Mouse (Mus musculus) forebrain, embryonic 12.5 days (tissue): ENCODE data around the gene Bsnd. TPM values are rescaled to one million over a fixed set of nuclear protein-coding genes. Genes with fewer than 3 reads are reported as not detected.

Experiments used
- ATAC-seq: fragments of 200-750 bp; cut with Nextera tagmentation; 2 replicates; pipeline ENCODE4 v1.8.0; 2017; ENCODE audit warnings: moderate TSS enrichment; ENCODE audit not compliant: low FRiP score
- H3K27ac ChIP-seq: fragments of 300-500 bp; sonication (generic); 2 replicates; pipeline ENCODE4 v1.5.1; 2016; ENCODE audit warnings: mild to moderate bottlenecking
- H3K27me3 ChIP-seq: fragments of 300-500 bp; sonication (generic); 2 replicates; pipeline ENCODE4 v1.6.1; 2016; ENCODE audit warnings: mild to moderate bottlenecking
- H3K36me3 ChIP-seq: fragments of 300-500 bp; sonication (generic); replicated peaks from 2 replicates; pipeline ENCODE4 v1.6.1; 2016; ENCODE audit warnings: mild to moderate bottlenecking
- H3K4me1 ChIP-seq: fragments of 300-500 bp; sonication (generic); 2 replicates; pipeline ENCODE4 v1.6.1; 2016
- H3K4me2 ChIP-seq: fragments of 300-500 bp; sonication (generic); 2 replicates; pipeline ENCODE4 v1.6.1; 2016; ENCODE audit warnings: mild to moderate bottlenecking, moderate library complexity
- H3K4me3 ChIP-seq: fragments of 300-500 bp; sonication (generic); replicated peaks from 2 replicates; pipeline ENCODE4 v1.5.1; 2016; ENCODE audit warnings: mild to moderate bottlenecking
- H3K9ac ChIP-seq: fragments of 300-500 bp; sonication (generic); 2 replicates; pipeline ENCODE4 v1.6.1; 2016; ENCODE audit warnings: mild to moderate bottlenecking
- H3K9me3 ChIP-seq: fragments of 300-500 bp; sonication (generic); 2 replicates; pipeline ENCODE4 v1.6.1; 2016
- WGBS: fragments of 180-500 bp; shearing (Covaris S2); methylation state at CpG from one replicate; pipeline ENCODE4 v1.1.7; 2016; 5-methylcytosine and 5-hydroxymethylcytosine counted together
- polyA plus RNA-seq: library from polyadenylated mRNA; unstranded; fragments of >200 nt; fragmentation: Nextera tagmentation; extraction: Ambion mirVana; gene quantifications from 2 replicates; pipeline ENCODE4 v1.2.1, GENCODE M21; 2016

The Bsnd gene
- polyA plus RNA-seq, 1 experiment from 2014 or later = not detected

DNA sequence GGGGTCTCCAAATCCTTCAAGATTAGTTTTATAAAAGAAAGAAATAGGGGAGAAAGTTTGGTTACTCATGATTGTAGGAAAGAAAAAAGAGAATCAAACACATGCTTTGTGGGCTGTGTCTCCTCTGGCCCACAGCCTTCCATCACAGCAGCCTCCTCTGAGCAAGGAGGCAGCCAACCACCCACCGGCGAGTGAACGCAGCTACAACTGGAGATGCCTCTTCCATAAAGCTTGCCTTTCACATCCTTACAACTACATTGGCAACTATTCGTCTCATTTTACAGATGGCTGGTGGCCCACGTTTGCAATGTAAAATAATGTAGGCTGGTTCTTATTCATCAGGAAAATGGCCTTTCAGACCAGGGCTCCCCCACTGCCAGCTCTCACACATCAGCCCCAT, 54.9 kb downstream of the Bsnd start:
- no peaks in the 10 kb centered on the region for H3K9me3 ChIP-seq
- H3K4me1 ChIP-seq = no peaks in the 10 kb centered on the region
- H3K27ac ChIP-seq = no peak overlapping the region
- H3K4me2 ChIP-seq = no peak overlapping the region
- WGBS = 95% methylated on average over 5 of the region's 5 CpGs
- H3K36me3 ChIP-seq = peaks cover 76% of the 10 kb centered on the region
- no peak overlapping the region for H3K4me3 ChIP-seq
- ATAC-seq = no peak
- no peak overlapping the region for H3K9ac ChIP-seq
- H3K27me3 ChIP-seq = no peaks in the 10 kb centered on the region

DNA sequence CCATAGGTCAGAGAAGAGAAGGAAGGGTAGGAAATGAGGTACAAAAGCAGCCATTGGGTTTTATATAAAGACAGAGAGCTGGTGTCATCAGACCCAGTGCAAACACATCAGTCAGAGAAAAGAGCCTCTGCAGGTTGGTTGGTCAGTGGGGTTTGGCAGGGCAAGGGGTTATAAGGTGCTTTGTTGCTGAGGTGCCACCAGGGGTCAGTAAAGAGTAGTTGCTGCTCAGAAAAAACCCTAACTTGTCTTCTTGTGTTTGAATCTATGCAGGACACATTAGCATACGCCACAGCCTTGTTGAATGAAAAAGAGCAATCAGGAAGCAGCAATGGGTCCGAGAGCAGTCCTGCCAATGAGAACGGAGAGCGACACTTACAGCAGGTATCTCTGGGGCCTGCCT, 55.6 kb downstream of the Bsnd start:
- H3K36me3 ChIP-seq = peaks cover 77% of the 10 kb centered on the region
- no peak overlapping the region for H3K4me2 ChIP-seq
- ATAC-seq = no peak
- H3K4me1 ChIP-seq = no peaks in the 10 kb centered on the region
- no peak overlapping the region for H3K9ac ChIP-seq
- no peaks in the 10 kb centered on the region for H3K27me3 ChIP-seq
- 59% methylated on average over 4 of the region's 4 CpGs for WGBS
- no peak overlapping the region for H3K27ac ChIP-seq
- no peaks in the 10 kb centered on the region for H3K9me3 ChIP-seq
- H3K4me3 ChIP-seq = no peak overlapping the region

DNA sequence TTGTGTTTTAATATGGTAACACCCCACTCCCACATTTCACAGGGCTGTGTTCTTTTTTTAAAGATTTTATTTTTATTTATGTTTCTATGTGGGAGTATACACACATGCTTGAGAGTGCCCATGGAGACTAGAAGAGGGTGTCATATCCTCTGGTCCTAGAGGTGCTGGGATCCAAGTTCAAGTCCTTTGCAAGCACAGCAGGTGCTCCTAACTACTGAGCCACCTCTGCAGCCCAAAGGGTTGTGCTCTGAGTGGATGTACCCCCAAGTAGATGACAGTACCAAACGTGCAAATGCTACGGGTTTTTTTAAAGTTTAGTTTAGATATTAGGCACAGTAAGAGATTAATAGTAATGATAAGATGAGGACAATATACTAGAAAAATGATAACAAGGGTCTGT, 56.7 kb downstream of the Bsnd start:
- H3K4me1 ChIP-seq = no peaks in the 10 kb centered on the region
- H3K9me3 ChIP-seq = no peaks in the 10 kb centered on the region
- WGBS = 95% methylated on average over 2 of the region's 2 CpGs
- H3K9ac ChIP-seq = no peak overlapping the region
- H3K36me3 ChIP-seq = peaks cover 77% of the 10 kb centered on the region
- H3K27me3 ChIP-seq = no peaks in the 10 kb centered on the region
- no peak overlapping the region for H3K4me3 ChIP-seq
- ATAC-seq = no peak
- no peak overlapping the region for H3K4me2 ChIP-seq
- H3K27ac ChIP-seq = no peak overlapping the region

Other genes starting within 250 kb of the Bsnd start
- gene Usp24, start 176.1 kb downstream of the Bsnd start, polyA plus RNA-seq = 11.7 and 13.7 TPM in 2 replicates
- 3.5 and 4.9 TPM in 2 replicates for gene Pcsk9, start 28.0 kb downstream of the Bsnd start, polyA plus RNA-seq
- gene Dhcr24, start 68.8 kb upstream of the Bsnd start, polyA plus RNA-seq = 6.4 and 9.8 TPM in 2 replicates
- 0.17 and 0.42 TPM in 2 replicates for gene Lexm, start 125.0 kb upstream of the Bsnd start, polyA plus RNA-seq
- gene Ttc22, start 130.1 kb upstream of the Bsnd start, polyA plus RNA-seq = 0.17 TPM in 2 replicates
- gene Pars2, start 158.8 kb upstream of the Bsnd start, polyA plus RNA-seq = 11.2 and 15.9 TPM in 2 replicates
- 96.2 and 98.8 TPM in 2 replicates for gene Ttc4, start 186.7 kb upstream of the Bsnd start, polyA plus RNA-seq
- gene Mroh7, start 238.6 kb upstream of the Bsnd start, polyA plus RNA-seq = 0.14 and 0.28 TPM in 2 replicates
- gene Fam151a, start 241.6 kb upstream of the Bsnd start, polyA plus RNA-seq = not detected in 2 replicates